Mouse (Mus musculus): Measurements from ENCODE around the gene Tef. TPM values are rescaled to one million over a fixed set of nuclear protein-coding genes. Genes with fewer than 3 reads are reported as not detected.
A peak's percentile ranks its signal among the peaks of the same experiment; 100 is the strongest.

Tef gene
- polyA plus RNA-seq (2015; fragmentation: Nextera tagmentation; extraction: Ambion mirVana), result 6.3 and 9.2 TPM in 2 replicates

DNA sequence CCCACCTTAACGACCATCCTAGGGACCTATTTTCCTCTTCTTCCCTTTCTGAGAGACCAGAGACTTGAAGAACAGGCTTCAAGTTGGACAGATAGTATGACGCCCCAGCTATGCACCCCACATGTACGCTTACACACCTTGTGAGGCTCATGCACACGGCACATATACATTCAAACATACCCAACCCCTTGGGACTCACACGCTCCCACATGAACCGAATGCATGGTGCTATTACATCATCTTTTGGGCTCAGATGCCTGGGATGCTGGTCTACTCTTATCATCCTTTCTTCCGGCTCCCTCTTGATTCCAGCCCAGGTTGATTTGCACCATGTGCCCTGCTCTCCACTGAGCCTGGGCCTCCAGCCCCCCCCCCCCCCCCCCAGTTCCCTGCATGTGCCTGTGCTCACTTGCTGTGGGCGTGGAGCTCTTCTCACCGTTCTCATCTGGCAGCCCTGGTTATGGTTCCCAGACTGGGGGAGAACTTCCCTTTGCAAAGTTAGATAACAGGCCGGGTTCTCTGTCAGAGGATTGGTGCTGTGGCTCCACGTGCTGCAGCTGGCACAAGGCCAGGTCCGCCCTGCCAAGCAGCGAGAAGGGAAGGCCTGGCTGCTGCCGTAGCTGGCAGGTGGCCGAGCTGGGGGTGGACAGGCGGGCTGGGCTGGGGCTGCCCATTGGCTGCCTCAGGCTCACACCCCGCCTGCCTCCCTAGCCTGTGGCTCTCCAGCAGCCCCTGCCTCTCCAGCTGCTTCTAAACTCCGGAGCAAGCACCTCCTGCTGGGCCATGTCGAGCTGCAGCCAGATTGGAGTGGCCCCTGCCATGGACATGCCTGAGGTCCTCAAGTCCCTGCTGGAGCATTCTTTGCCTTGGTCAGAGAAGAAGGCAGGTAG is at the start of gene Tef:
Gene Tef, plus strand, starts transcription at position 421 of the 890 bp plus-strand sequence.
- 14% methylated on average over 18 of the region's 19 CpGs for WGBS (ENCODE audit: insufficient replicate concordance)
- no peaks in the 10 kb centered on the region for H3K27me3 ChIP-seq (ENCODE audit: control insufficient read depth, insufficient read depth, low read depth, low read length)
- peaks cover 34% of the 10 kb centered on the region for H3K4me1 ChIP-seq (ENCODE audit: control insufficient read depth, low read depth, low read length)
- peak within 1 kb of the TSS; percentile 47 for H3K9ac ChIP-seq (ENCODE audit: low read depth, low read length)
- peak; percentile 95 for ATAC-seq (ENCODE audit: low read depth)
- H3K36me3 ChIP-seq (ENCODE audit: control insufficient read depth, insufficient read depth), result no peaks in the 10 kb centered on the region
- peak within 1 kb of the TSS; percentile 59 for H3K27ac ChIP-seq (ENCODE audit: low read length)
- peak within 1 kb of the TSS; percentile 62 for H3K4me2 ChIP-seq (ENCODE audit: low read depth, low read length)
- peak within 1 kb of the TSS; percentile 52 for H3K4me3 ChIP-seq (ENCODE audit: low read depth, low read length)
- no peaks in the 10 kb centered on the region for H3K9me3 ChIP-seq (replicated peaks; ENCODE audit: control insufficient read depth, low read length)

DNA sequence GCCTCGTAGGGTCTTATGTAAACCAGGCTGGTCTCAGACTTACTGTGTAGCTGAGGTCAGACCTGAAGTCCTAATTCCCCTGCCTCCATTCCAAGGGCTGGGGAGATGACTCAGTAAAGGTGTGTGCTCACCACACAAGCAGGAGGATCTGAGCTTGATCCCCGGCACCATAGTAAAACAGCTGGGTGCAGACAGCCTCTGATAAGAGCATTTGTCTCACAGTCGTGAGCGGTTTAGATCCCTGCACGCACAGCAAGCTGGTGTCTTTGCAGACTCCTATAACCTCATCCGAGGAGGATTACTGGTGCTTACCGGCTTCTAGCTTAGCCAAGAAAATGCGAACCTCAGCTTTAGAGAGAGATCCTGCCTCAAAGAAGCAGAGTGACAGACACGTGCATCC is 48.6 kb upstream of the Tef start:
- no peak for ATAC-seq (ENCODE audit: low read depth)
- Histone ChIP-seq H3K9ac (ENCODE audit: low read depth, low read length) (no peak overlapping the region), H3K36me3 (ENCODE audit: control insufficient read depth, insufficient read depth) (no peaks in the 10 kb centered on the region), H3K27ac (ENCODE audit: low read length) (no peak overlapping the region), H3K4me3 (ENCODE audit: low read depth, low read length) (no peak overlapping the region), H3K9me3 (replicated peaks; ENCODE audit: control insufficient read depth, low read length) (no peaks in the 10 kb centered on the region), H3K4me2 (ENCODE audit: low read depth, low read length) (no peak overlapping the region), H3K4me1 (ENCODE audit: control insufficient read depth, low read depth, low read length) (peaks cover 5% of the 10 kb centered on the region), H3K27me3 (ENCODE audit: control insufficient read depth, insufficient read depth, low read depth, low read length) (no peaks in the 10 kb centered on the region)
- 60% methylated on average over 9 of the region's 9 CpGs for WGBS (ENCODE audit: insufficient replicate concordance)

DNA sequence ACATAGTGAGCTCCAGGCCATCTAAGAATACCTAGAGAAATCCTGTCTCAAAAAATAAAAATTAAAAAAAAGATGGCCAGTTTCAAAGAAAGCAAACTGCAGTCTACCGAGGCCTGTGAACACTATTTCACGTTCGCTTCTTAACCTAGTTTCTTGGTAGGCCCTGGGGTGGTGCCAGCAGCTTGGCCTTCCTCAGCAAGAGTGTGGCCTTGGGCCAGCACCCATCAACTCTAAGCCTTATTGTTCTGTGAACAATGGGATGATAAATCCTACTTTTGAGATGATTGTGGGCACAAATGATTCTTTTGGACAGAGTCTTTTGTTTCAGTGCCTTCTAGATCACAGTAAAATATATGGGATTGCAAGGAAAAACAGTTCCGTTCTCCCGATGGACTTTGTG is 43.5 kb upstream of the Tef start:
- Histone ChIP-seq H3K4me3 (ENCODE audit: low read depth, low read length) (no peak overlapping the region), H3K27me3 (ENCODE audit: control insufficient read depth, insufficient read depth, low read depth, low read length) (no peaks in the 10 kb centered on the region), H3K9me3 (replicated peaks; ENCODE audit: control insufficient read depth, low read length) (no peaks in the 10 kb centered on the region), H3K9ac (ENCODE audit: low read depth, low read length) (no peak overlapping the region), H3K27ac (ENCODE audit: low read length) (no peak overlapping the region), H3K4me1 (ENCODE audit: control insufficient read depth, low read depth, low read length) (peaks cover 16% of the 10 kb centered on the region), H3K36me3 (ENCODE audit: control insufficient read depth, insufficient read depth) (no peaks in the 10 kb centered on the region), H3K4me2 (ENCODE audit: low read depth, low read length) (no peak overlapping the region)
- no peak for ATAC-seq (ENCODE audit: low read depth)
- WGBS (ENCODE audit: insufficient replicate concordance), result 83% methylated on average over 5 of the region's 5 CpGs

DNA sequence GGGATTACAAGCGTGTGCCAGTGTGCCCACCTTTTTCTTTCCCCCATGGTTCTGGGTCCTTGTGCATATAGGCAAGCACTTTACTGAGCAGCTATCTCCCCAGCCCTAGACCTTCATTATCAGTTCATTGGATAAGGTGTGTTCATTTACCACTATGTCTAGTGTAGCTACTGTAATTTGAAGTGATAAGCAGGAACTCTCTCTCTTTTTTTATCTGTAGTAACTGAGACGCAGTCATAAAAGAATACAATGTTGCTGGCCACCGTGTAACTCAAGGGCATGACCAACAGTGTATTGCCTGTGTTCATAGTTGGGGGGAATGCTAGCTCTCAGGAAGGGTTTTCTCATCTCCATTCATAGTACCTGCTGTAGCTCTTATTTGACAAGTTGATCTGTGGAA is 42.7 kb upstream of the Tef start:
- Histone ChIP-seq H3K4me3 (ENCODE audit: low read depth, low read length) (no peak overlapping the region), H3K4me2 (ENCODE audit: low read depth, low read length) (no peak overlapping the region), H3K27ac (ENCODE audit: low read length) (no peak overlapping the region; the same call in 1 of the 2 replicates), H3K9ac (ENCODE audit: low read depth, low read length) (no peak overlapping the region), H3K36me3 (ENCODE audit: control insufficient read depth, insufficient read depth) (no peaks in the 10 kb centered on the region), H3K4me1 (ENCODE audit: control insufficient read depth, low read depth, low read length) (peaks cover 21% of the 10 kb centered on the region), H3K27me3 (ENCODE audit: control insufficient read depth, insufficient read depth, low read depth, low read length) (no peaks in the 10 kb centered on the region), H3K9me3 (replicated peaks; ENCODE audit: control insufficient read depth, low read length) (no peaks in the 10 kb centered on the region)
- 38% methylated on average over 3 of the region's 3 CpGs for WGBS (ENCODE audit: insufficient replicate concordance)
- ATAC-seq (ENCODE audit: low read depth), result peak; percentile 60

DNA sequence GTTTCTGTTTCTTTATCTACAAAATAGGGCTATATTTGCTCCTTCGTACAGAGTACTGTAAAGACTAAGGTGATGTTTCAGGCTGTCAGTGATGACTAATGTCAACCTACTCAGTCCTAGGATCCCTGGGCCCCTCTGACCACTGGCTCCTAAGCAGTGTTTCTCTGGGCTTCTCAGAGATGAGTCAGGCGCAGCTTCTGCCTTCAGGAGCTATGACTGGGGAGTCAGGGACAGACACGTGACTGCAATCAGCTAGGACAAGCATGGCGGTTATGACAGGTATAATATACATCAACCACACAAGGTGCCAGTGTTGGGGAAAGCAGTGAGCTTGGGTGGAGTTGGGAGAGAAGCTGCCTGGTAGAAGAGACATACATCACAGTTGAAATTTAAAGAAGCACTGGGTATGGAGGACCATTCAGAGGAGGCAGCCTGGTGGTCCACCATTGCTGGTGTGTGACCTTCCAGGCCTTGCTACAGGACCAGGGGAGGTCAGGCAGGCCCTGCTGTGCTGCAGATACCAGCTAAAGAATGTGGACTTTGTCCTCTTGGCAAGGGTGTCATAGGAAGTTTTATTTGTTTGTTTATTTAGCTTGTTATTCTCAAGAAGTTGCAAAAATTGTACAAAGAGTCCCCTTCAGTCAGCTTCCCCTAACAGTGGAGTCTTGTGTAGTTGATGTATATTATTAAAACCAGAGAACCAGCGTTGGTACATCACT is 41.7 kb upstream of the Tef start:
- Histone ChIP-seq H3K4me3 (ENCODE audit: low read depth, low read length) (no peak overlapping the region), H3K36me3 (ENCODE audit: control insufficient read depth, insufficient read depth) (no peaks in the 10 kb centered on the region), H3K4me2 (ENCODE audit: low read depth, low read length) (no peak overlapping the region), H3K4me1 (ENCODE audit: control insufficient read depth, low read depth, low read length) (peaks cover 28% of the 10 kb centered on the region), H3K27ac (ENCODE audit: low read length) (no peak overlapping the region), H3K27me3 (ENCODE audit: control insufficient read depth, insufficient read depth, low read depth, low read length) (no peaks in the 10 kb centered on the region), H3K9me3 (replicated peaks; ENCODE audit: control insufficient read depth, low read length) (no peaks in the 10 kb centered on the region), H3K9ac (ENCODE audit: low read depth, low read length) (no peak overlapping the region)
- 69% methylated on average over 5 of the region's 5 CpGs for WGBS (ENCODE audit: insufficient replicate concordance)
- no peak for ATAC-seq (ENCODE audit: low read depth)

DNA sequence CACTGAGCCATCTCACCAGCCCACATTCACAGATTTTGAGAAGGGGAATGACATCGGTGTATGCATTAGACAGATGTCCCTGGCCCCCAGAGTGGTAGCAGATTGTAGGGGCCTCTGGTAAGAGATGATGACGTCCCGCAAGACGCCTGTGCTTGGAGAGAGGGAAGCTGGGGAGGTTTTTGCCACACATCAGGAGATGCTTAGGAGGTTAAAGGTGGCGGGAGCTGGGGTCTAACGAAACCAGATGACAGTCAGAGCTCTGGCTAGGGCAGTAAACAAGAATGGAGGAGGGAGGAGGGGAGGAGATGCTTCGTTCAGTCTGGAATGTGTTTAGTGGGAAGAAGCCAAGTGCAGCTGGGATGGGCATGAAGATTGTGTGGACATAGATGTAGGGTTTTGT is 40.8 kb upstream of the Tef start:
- Histone ChIP-seq H3K9ac (ENCODE audit: low read depth, low read length) (no peak overlapping the region), H3K4me2 (ENCODE audit: low read depth, low read length) (no peak overlapping the region), H3K9me3 (replicated peaks; ENCODE audit: control insufficient read depth, low read length) (no peaks in the 10 kb centered on the region), H3K36me3 (ENCODE audit: control insufficient read depth, insufficient read depth) (no peaks in the 10 kb centered on the region), H3K27ac (ENCODE audit: low read length) (no peak overlapping the region), H3K4me3 (ENCODE audit: low read depth, low read length) (no peak overlapping the region), H3K27me3 (ENCODE audit: control insufficient read depth, insufficient read depth, low read depth, low read length) (no peaks in the 10 kb centered on the region), H3K4me1 (ENCODE audit: control insufficient read depth, low read depth, low read length) (peaks cover 33% of the 10 kb centered on the region)
- no peak for ATAC-seq (ENCODE audit: low read depth)
- 87% methylated on average over 7 of the region's 7 CpGs for WGBS (ENCODE audit: insufficient replicate concordance)

DNA sequence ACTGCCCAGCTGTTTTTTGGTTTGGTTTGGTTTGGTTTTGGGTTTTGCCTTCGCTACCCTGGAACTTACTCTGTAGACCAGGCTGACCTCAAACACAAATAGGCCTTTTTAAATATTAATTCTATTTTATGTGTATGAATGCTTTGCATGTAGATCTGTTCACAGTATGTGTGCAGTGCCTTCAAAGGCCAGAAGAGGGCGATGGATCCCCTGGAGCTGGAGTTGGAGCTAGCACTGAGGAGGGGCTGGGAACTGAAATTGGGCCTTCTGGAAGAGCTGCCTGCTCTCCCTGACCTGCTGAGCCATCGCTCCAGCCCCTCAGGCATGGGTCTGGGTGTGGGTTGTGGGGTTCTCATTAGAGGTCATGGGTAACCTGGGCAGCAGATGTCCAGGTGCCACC is 40.3 kb upstream of the Tef start:
- Histone ChIP-seq H3K27ac (ENCODE audit: low read length) (no peak overlapping the region), H3K4me2 (ENCODE audit: low read depth, low read length) (no peak overlapping the region), H3K4me3 (ENCODE audit: low read depth, low read length) (no peak overlapping the region), H3K9me3 (replicated peaks; ENCODE audit: control insufficient read depth, low read length) (no peaks in the 10 kb centered on the region), H3K4me1 (ENCODE audit: control insufficient read depth, low read depth, low read length) (peaks cover 33% of the 10 kb centered on the region), H3K36me3 (ENCODE audit: control insufficient read depth, insufficient read depth) (no peaks in the 10 kb centered on the region), H3K27me3 (ENCODE audit: control insufficient read depth, insufficient read depth, low read depth, low read length) (no peaks in the 10 kb centered on the region), H3K9ac (ENCODE audit: low read depth, low read length) (no peak overlapping the region)
- WGBS (ENCODE audit: insufficient replicate concordance), result 72% methylated on average over 3 of the region's 3 CpGs
- no peak for ATAC-seq (ENCODE audit: low read depth)

DNA sequence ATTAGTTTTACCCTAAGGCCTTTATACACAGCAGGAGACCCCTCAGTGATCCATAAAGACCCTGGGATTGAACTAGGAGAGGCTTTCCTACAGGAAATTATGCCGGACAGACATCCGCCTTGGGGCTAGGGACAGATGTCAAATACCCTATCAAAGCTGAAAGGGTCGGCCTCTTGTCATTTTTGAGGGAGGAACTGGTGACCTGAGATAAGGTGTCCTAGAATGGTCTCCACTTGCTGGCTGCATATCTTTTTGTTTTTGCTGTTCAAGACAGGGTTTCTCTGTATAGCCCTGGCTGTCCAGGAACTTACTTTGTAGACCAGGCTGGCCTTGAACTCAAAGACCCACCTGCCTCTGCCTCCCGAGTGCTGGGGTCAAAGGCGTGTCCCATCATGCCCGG is 37.6 kb upstream of the Tef start:
- Histone ChIP-seq H3K27ac (ENCODE audit: low read length) (no peak overlapping the region), H3K4me1 (ENCODE audit: control insufficient read depth, low read depth, low read length) (peaks cover 31% of the 10 kb centered on the region), H3K9me3 (replicated peaks; ENCODE audit: control insufficient read depth, low read length) (no peaks in the 10 kb centered on the region), H3K4me3 (ENCODE audit: low read depth, low read length) (no peak overlapping the region), H3K27me3 (ENCODE audit: control insufficient read depth, insufficient read depth, low read depth, low read length) (no peaks in the 10 kb centered on the region), H3K36me3 (ENCODE audit: control insufficient read depth, insufficient read depth) (no peaks in the 10 kb centered on the region), H3K4me2 (ENCODE audit: low read depth, low read length) (no peak overlapping the region; the same call in 1 of the 2 replicates), H3K9ac (ENCODE audit: low read depth, low read length) (no peak overlapping the region)
- peak; percentile 59; the same call in 1 of the 2 replicates for ATAC-seq (ENCODE audit: low read depth)
- 37% methylated on average over 6 of the region's 6 CpGs for WGBS (ENCODE audit: insufficient replicate concordance)

DNA sequence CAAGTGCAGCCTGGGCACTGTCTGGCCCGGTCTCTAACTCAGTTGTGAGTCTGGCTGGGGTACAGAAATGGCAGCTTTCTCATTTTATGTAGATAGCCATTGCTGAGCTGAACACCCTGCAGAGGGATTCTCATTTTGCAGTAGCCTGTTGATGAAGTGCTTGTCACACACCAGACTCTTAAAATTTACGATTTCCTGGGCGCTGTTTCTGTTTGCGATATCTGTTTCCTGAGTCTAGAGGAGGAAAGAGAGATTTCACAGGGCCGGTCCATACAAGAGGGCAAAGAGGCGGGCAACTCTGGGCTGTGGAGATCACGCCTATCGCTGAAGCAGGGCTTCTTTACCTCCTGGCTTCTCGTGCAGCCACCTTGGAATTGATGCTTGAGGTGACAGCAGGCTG is 36.6 kb upstream of the Tef start:
- Histone ChIP-seq H3K27ac (ENCODE audit: low read length) (no peak overlapping the region), H3K4me1 (ENCODE audit: control insufficient read depth, low read depth, low read length) (peaks cover 20% of the 10 kb centered on the region), H3K36me3 (ENCODE audit: control insufficient read depth, insufficient read depth) (no peaks in the 10 kb centered on the region), H3K4me2 (ENCODE audit: low read depth, low read length) (no peak overlapping the region), H3K9ac (ENCODE audit: low read depth, low read length) (no peak overlapping the region), H3K27me3 (ENCODE audit: control insufficient read depth, insufficient read depth, low read depth, low read length) (no peaks in the 10 kb centered on the region), H3K4me3 (ENCODE audit: low read depth, low read length) (no peak overlapping the region), H3K9me3 (replicated peaks; ENCODE audit: control insufficient read depth, low read length) (no peaks in the 10 kb centered on the region)
- 40% methylated on average over 9 of the region's 9 CpGs for WGBS (ENCODE audit: insufficient replicate concordance)
- no peak for ATAC-seq (ENCODE audit: low read depth)

Data from liver, embryonic 16.5 days (tissue).